Comparison of ENCODE assay signal across 23 mouse cellular contexts in genomic region chr10:62310259-62311039, GRCm38 (mm10). TPM values are rescaled to one million over a fixed set of nuclear protein-coding genes. Genes with fewer than 3 reads are reported as not detected.
DNase-seq lines count a peak whose midpoint lies in the region; ATAC-seq and TF ChIP-seq lines count a peak whose summit lies in the region.
"Had no signal": no experiment of that assay in that cellular context is flagged by ENCODE, and none has a peak within 500 bp of the region (broad histone marks: within the 10 kb centered on the region; RNA-seq: fewer than 3 reads in every experiment).

No protein-coding gene starts in this region.

- TF ChIP-seq EP300 in lung, postnatal 0 days (IDR thresholded peaks at IDR 0.05) = no peak

- no peaks in the 10 kb centered on the region for H3K36me3 ChIP-seq in forebrain, embryonic 10.5 days (replicated peaks)
- H3K36me3 ChIP-seq in forebrain, embryonic 11.5 days (ENCODE audit: control insufficient read depth, insufficient read depth, low read length) = no peaks in the 10 kb centered on the region
- H3K36me3 ChIP-seq in kidney, adult 2 months (ENCODE audit: control insufficient read depth, insufficient read depth, low read length) = no peaks in the 10 kb centered on the region
- H3K36me3 ChIP-seq in lung, embryonic 16.5 days (ENCODE audit: control insufficient read depth, insufficient read depth, low read length) = no peaks in the 10 kb centered on the region; the same call in 1 of the 2 replicates
- H3K36me3 ChIP-seq in lung, postnatal 0 days (ENCODE audit: insufficient read depth, low read length) = no peaks in the 10 kb centered on the region
- H3K36me3 ChIP-seq in limb, embryonic 10.5 days = peaks cover 6% of the 10 kb centered on the region
- H3K36me3 ChIP-seq: embryonic facial prominence, embryonic 12.5 days; forebrain, embryonic 15.5 days; hindbrain, embryonic 12.5 days; lung, embryonic 15.5 days; neural tube, embryonic 12.5 days had no signal

- WGBS in forebrain, embryonic 10.5 days = 87% methylated on average over 10 of the region's 10 CpGs
- 85% methylated on average over 10 of the region's 10 CpGs for WGBS in forebrain, embryonic 11.5 days
- 60% methylated on average over 10 of the region's 10 CpGs for WGBS in kidney, adult 2 months
- WGBS in lung, embryonic 16.5 days = 55% methylated on average over 10 of the region's 10 CpGs
- 55% methylated on average over 10 of the region's 10 CpGs for WGBS in lung, postnatal 0 days
- 82% methylated on average over 10 of the region's 10 CpGs for WGBS in limb, embryonic 10.5 days

- no peak for TF ChIP-seq POLR2A in kidney, adult 2 months (IDR thresholded peaks at IDR 0.05; ENCODE audit: low read depth, low read length)

- H3K4me2 ChIP-seq in forebrain, embryonic 11.5 days (ENCODE audit: low read depth, low read length, severe bottlenecking) = no peak overlapping the region
- H3K4me2 ChIP-seq in lung, embryonic 16.5 days (ENCODE audit: low read depth, low read length) = no peak overlapping the region
- H3K4me2 ChIP-seq in lung, postnatal 0 days (replicated peaks; ENCODE audit: low read depth, low read length) = no peak overlapping the region
- H3K4me2 ChIP-seq: embryonic facial prominence, embryonic 12.5 days; forebrain, embryonic 15.5 days; heart, embryonic 12.5 days; hindbrain, embryonic 12.5 days; liver, embryonic 12.5 days; midbrain, embryonic 13.5 days; neural tube, embryonic 12.5 days had no signal

- H3K9me3 ChIP-seq in forebrain, embryonic 10.5 days = no peaks in the 10 kb centered on the region
- H3K9me3 ChIP-seq in forebrain, embryonic 11.5 days (ENCODE audit: control insufficient read depth, low read length) = no peaks in the 10 kb centered on the region
- no peaks in the 10 kb centered on the region for H3K9me3 ChIP-seq in lung, embryonic 16.5 days (ENCODE audit: control insufficient read depth, low read length)
- H3K9me3 ChIP-seq in lung, postnatal 0 days (ENCODE audit: low read length) = no peaks in the 10 kb centered on the region
- H3K9me3 ChIP-seq in limb, embryonic 10.5 days (replicated peaks) = no peaks in the 10 kb centered on the region
- H3K9me3 ChIP-seq: embryonic facial prominence, embryonic 12.5 days; forebrain, embryonic 15.5 days; heart, embryonic 12.5 days; hindbrain, embryonic 12.5 days; liver, embryonic 12.5 days; lung, embryonic 15.5 days; midbrain, embryonic 13.5 days; neural tube, embryonic 12.5 days had no signal

- ATAC-seq in forebrain, embryonic 11.5 days (replicated peaks; ENCODE audit: low FRiP score) = no peak
- ATAC-seq in lung, embryonic 16.5 days (ENCODE audit: low read depth) = peak; percentile 52; the same call in 1 of the 2 replicates
- no peak for ATAC-seq in lung, postnatal 0 days
- ATAC-seq: forebrain, embryonic 15.5 days; liver, embryonic 12.5 days; midbrain, embryonic 13.5 days had no signal

- H3K27ac ChIP-seq in forebrain, embryonic 10.5 days = peak overlapping the region; percentile 74
- no peak overlapping the region for H3K27ac ChIP-seq in forebrain, embryonic 11.5 days (ENCODE audit: low read depth, low read length)
- peak overlapping the region; percentile 48; the same call in 1 of the 2 replicates for H3K27ac ChIP-seq in kidney, adult 2 months (ENCODE audit: insufficient read depth, low read depth, low read length)
- no peak overlapping the region for H3K27ac ChIP-seq in lung, embryonic 16.5 days (ENCODE audit: low read length)
- H3K27ac ChIP-seq in lung, postnatal 0 days (ENCODE audit: low read length) = no peak overlapping the region
- peak overlapping the region; percentile 38 for H3K27ac ChIP-seq in limb, embryonic 10.5 days
- H3K27ac ChIP-seq: embryonic facial prominence, embryonic 12.5 days; forebrain, embryonic 15.5 days; hindbrain, embryonic 12.5 days; left cerebral cortex, adult 2 months; liver, embryonic 12.5 days; midbrain, embryonic 13.5 days; neural tube, embryonic 12.5 days had no signal

- no peak overlapping the region for H3K9ac ChIP-seq in forebrain, embryonic 11.5 days (ENCODE audit: low read length)
- no peak overlapping the region for H3K9ac ChIP-seq in lung, embryonic 16.5 days (ENCODE audit: low read length)
- no peak overlapping the region for H3K9ac ChIP-seq in lung, postnatal 0 days (replicated peaks; ENCODE audit: low read depth)
- H3K9ac ChIP-seq: embryonic facial prominence, embryonic 12.5 days; forebrain, embryonic 15.5 days; heart, embryonic 12.5 days; hindbrain, embryonic 12.5 days; liver, embryonic 12.5 days; lung, embryonic 15.5 days; midbrain, embryonic 13.5 days; neural tube, embryonic 12.5 days had no signal

- TF ChIP-seq CTCF in kidney, adult 2 months (conservative IDR thresholded peaks at IDR 0.05; ENCODE audit: insufficient read depth, insufficient read length, low read depth, low read length) = no peak
- TF ChIP-seq CTCF in lung, postnatal 0 days (IDR thresholded peaks at IDR 0.05) = no peak

- no peak for DNase-seq in forebrain, embryonic 10.5 days (ENCODE audit: extremely low spot score, low spot score)
- DNase-seq in forebrain, embryonic 11.5 days (ENCODE audit: low spot score) = no peak
- DNase-seq in kidney, adult 2 months = no peak
- DNase-seq in kidney, postnatal 10 days = no peak
- DNase-seq in lung, postnatal 0 days (ENCODE audit: low spot score) = no peak
- no peak for DNase-seq in limb, embryonic 10.5 days (ENCODE audit: low spot score)
- no peak for DNase-seq in c-Kit-positive CD71-positive TER-119-positive erythroid progenitor cells, embryonic 14.5 days (ENCODE audit: low spot score)
- DNase-seq: B cell, adult 2 months; gastrocnemius, postnatal 14 days; kidney, adult 8-10 months; thymus, postnatal 14 days had no signal

- H3K4me1 ChIP-seq in forebrain, embryonic 10.5 days = peaks cover 48% of the 10 kb centered on the region
- H3K4me1 ChIP-seq in forebrain, embryonic 11.5 days (replicated peaks; ENCODE audit: control insufficient read depth, insufficient read depth, low read length) = 0 out of 2 replicates have a peak, but pooled peaks cover 2% of the 10 kb centered on the region
- H3K4me1 ChIP-seq in kidney, adult 2 months (ENCODE audit: control insufficient read depth, insufficient read depth, low read length) = peaks cover 11% of the 10 kb centered on the region
- peaks cover 7% of the 10 kb centered on the region for H3K4me1 ChIP-seq in lung, embryonic 16.5 days (replicated peaks; ENCODE audit: control insufficient read depth, insufficient read depth, low read length)
- H3K4me1 ChIP-seq in lung, postnatal 0 days (ENCODE audit: insufficient read depth, low read depth, low read length) = 0 out of 2 replicates have a peak, but pooled peaks cover 3% of the 10 kb centered on the region
- H3K4me1 ChIP-seq in limb, embryonic 10.5 days = peaks cover 52% of the 10 kb centered on the region

- H3K4me3 ChIP-seq in forebrain, embryonic 10.5 days = no peak overlapping the region
- H3K4me3 ChIP-seq in forebrain, embryonic 11.5 days (ENCODE audit: low read depth, low read length) = no peak overlapping the region
- H3K4me3 ChIP-seq in kidney, adult 2 months (ENCODE audit: insufficient read depth, low read depth, low read length) = no peak overlapping the region
- no peak overlapping the region for H3K4me3 ChIP-seq in lung, embryonic 16.5 days (ENCODE audit: low read length)
- H3K4me3 ChIP-seq in lung, postnatal 0 days (ENCODE audit: low read depth, low read length) = no peak overlapping the region
- no peak overlapping the region for H3K4me3 ChIP-seq in limb, embryonic 10.5 days
- H3K4me3 ChIP-seq: embryonic facial prominence, embryonic 12.5 days; erythroblast, embryonic 14.5 days; forebrain, embryonic 15.5 days; heart, embryonic 12.5 days; hindbrain, embryonic 12.5 days; left cerebral cortex, adult 2 months; liver, embryonic 12.5 days; lung, embryonic 15.5 days; midbrain, embryonic 13.5 days; neural tube, embryonic 12.5 days had no signal

- H3K27me3 ChIP-seq in forebrain, embryonic 10.5 days (ENCODE audit: poor library complexity, severe bottlenecking) = no peaks in the 10 kb centered on the region
- no peaks in the 10 kb centered on the region for H3K27me3 ChIP-seq in forebrain, embryonic 11.5 days (ENCODE audit: control insufficient read depth, insufficient read depth, low read length)
- H3K27me3 ChIP-seq in kidney, adult 2 months (replicated peaks; ENCODE audit: control insufficient read depth, insufficient read depth, low read length) = no peaks in the 10 kb centered on the region
- no peaks in the 10 kb centered on the region for H3K27me3 ChIP-seq in lung, embryonic 16.5 days (ENCODE audit: control insufficient read depth, insufficient read depth, low read depth, low read length)
- no peaks in the 10 kb centered on the region for H3K27me3 ChIP-seq in lung, postnatal 0 days (replicated peaks; ENCODE audit: insufficient read depth, low read length)
- H3K27me3 ChIP-seq in limb, embryonic 10.5 days (ENCODE audit: low read depth, poor library complexity, severe bottlenecking) = no peaks in the 10 kb centered on the region
- H3K27me3 ChIP-seq: embryonic facial prominence, embryonic 12.5 days; forebrain, embryonic 15.5 days; heart, embryonic 12.5 days; hindbrain, embryonic 12.5 days; liver, embryonic 12.5 days; lung, embryonic 15.5 days; midbrain, embryonic 13.5 days; neural tube, embryonic 12.5 days had no signal

RNA-seq across cellular contexts. Expression of gene Tacr2, which starts 58.2 kb away (rescaled TPM):
- not detected in 2 replicates for polyA plus RNA-seq in forebrain, embryonic 10.5 days (2016; fragmentation: Nextera tagmentation; extraction: Ambion mirVana)
- polyA plus RNA-seq in forebrain, embryonic 11.5 days (2014; fragmentation: Nextera tagmentation; extraction: Ambion mirVana) = not detected in 2 replicates
- polyA plus RNA-seq in kidney, adult 2 months (2012; rRNA removed) = 0.58 TPM in 1 of 2 replicates, not detected in the other
- polyA plus RNA-seq in lung, embryonic 16.5 days (2015; fragmentation: Nextera tagmentation; extraction: Ambion mirVana) = 0.72 and 0.87 TPM in 2 replicates
- 0.32 and 0.40 TPM in 2 replicates for polyA plus RNA-seq in lung, postnatal 0 days (2015; fragmentation: Nextera tagmentation; extraction: Ambion mirVana)
- not detected in 2 replicates for polyA plus RNA-seq in limb, embryonic 10.5 days (2016; fragmentation: Nextera tagmentation; extraction: Ambion mirVana)
- polyA plus RNA-seq: embryonic facial prominence, embryonic 12.5 days; erythroblast, embryonic 14.5 days; forebrain, embryonic 15.5 days; heart, embryonic 12.5 days; hindbrain, embryonic 12.5 days; limb, embryonic 11.5 days; liver, embryonic 12.5 days; midbrain, embryonic 13.5 days; neural tube, embryonic 12.5 days had no signal

Comparison
In these comparisons a context has a peak if more than half of its experiments do, and no peak if none do; other contexts are left out.
1. H3K27ac ChIP-seq: peak in forebrain, embryonic 10.5 days (single experiment), kidney, adult 2 months (single experiment) and limb, embryonic 10.5 days (single experiment); none in forebrain, embryonic 11.5 days (single experiment), lung, embryonic 16.5 days (single experiment) and lung, postnatal 0 days (single experiment).